Mouse (Mus musculus) mouse trophoblast stem cell (cell line): ENCODE results near the gene F2rl1.

Experiments used
- in situ Hi-C, 2 experiments: fragments of 300-500 bp; cut with MseI, MboI; formaldehyde crosslinking; loops; 2 replicates in 1 of 2; 3 replicates in 1 of 2; pipeline ENCODE4 v1.15.1; 2025

Gene F2rl1

DNA sequence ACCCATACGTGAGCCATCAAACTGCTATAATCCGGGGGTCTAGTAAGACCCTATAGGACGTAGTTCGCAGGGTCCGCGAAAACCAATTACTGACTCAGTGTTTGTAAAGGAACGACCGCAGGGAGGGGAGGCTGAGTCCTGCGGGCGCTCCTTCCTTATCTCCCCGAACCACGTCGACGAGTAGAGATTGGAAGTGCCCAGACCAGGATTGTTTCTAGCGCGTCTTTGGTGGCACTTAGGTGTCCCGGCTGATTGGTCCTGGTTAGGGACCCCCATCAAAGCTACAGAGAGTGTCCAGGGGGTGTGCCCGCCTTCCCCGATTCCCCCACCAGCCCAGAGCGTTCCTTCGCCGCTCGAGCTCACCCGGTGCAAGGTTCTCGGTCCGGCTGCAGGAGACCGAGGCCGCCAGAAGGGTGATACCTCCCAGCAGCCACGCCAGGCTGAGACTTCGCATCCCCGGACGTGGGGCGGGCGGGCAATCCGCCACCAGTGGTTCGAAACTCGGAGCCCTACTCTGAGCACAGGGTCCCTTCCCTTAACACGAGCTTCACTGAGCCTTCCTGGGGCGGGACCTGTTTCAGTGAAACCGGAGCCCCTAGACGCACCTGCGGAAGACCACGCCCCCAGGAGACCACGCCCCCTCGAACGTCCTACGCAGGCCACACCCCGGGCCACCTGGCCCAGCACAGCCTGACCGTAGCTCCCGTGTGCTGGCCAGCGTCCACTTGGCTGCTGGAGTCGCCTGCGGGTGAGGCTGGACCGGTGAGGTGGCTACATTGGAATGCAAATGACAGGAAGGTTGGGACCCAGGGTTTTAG lies at the start of gene F2rl1:
F2rl1 (minus strand) TSS at position 554 of the 818 bp plus-strand sequence.
- in situ Hi-C loops = no loop called here

GRCm38 (mm10) chr13:95570877-95571276 lies 45.9 kb upstream of the F2rl1 start:
- in situ Hi-C loops = no loop called here

DNA sequence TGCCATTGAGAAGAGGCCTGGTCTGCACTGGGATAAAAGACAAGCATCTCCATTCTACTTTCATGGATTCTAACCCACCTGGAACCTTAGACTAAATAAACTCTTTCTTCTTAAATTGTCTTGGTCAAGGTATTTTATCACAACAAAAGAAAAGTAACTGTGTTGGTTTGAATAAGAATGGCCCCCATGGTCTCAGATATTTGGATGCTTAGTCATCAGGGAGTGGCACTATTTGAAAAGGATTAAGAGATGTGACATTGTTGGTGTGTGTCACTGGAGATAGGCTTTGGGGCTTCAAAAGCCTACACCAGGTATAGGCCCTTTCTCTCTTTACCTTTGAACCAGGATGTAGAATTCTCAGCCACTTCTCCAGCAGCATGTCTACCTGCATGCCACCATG lies 44.3 kb upstream of the F2rl1 start:
- in situ Hi-C loops = loop anchor here (5.0 to 10.0 kb wide), 2 partner anchors 98 to 145 kb away; no protein-coding TSS in a partner anchor

GRCm38 (mm10) chr13:95568336-95568735 lies 43.3 kb upstream of the F2rl1 start:
- in situ Hi-C loops = loop anchor here (5.0 to 10.0 kb wide), 2 partner anchors 99 to 146 kb away; no protein-coding TSS in a partner anchor

DNA sequence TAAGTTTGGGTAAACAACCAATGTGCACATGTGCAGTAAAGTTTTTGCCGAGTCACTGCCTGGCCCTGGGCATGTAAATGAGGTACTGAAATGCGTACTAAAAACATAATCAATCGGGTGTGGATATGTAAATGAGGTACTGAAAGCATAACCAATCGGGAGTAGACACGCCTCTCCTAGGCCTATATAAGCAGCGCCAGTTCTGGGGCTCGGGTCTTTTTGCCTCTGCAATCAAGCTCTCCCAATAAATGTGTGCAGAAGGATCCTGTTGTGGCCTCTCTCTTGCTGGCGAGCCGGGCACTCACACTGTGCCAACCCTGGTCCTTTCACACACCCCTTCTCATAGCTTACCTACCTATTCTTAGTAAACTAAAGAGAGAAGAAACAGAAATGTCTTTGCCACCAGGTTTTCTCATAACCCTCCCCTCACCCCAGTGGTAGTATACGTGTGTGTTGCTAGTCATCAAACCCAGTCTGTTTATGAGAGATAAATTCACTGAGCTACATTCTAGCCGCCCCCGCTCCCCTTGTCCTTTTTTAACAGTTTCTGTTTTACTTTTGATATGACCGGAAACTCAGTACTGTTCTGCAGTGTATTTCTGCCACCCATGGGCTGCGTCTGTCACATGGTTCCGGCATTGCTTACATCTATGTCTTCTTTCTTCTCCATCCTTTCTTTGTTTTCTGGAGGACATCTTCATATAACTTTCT lies 42.0 kb upstream of the F2rl1 start:
- in situ Hi-C loops = loop anchor here (5.0 to 10.0 kb wide), 2 partner anchors 100 to 148 kb away; no protein-coding TSS in a partner anchor

DNA sequence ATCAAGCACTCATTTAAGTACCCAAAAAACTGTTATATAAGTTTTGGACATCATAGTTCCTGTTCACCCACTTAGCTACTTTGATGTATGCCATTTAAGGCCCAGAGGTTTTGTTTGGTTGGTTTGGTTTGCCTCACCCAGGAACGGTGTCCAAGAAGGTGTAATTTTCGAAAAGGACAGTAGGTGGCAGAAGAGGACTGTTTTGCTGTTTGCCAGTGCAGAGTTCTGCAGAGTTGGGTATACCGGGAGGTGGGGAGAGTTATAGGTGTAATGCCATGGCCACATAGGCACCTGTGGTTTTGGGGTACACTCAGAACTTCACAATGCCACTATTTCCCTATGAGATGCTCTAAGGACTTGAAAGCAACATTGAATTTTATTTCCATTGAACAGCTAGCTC lies 38.7 kb upstream of the F2rl1 start:
- in situ Hi-C loops = loop anchor here in 1 of 2 experiments (10.0 kb wide), 1 partner anchor 151 kb away; no protein-coding TSS in a partner anchor

DNA sequence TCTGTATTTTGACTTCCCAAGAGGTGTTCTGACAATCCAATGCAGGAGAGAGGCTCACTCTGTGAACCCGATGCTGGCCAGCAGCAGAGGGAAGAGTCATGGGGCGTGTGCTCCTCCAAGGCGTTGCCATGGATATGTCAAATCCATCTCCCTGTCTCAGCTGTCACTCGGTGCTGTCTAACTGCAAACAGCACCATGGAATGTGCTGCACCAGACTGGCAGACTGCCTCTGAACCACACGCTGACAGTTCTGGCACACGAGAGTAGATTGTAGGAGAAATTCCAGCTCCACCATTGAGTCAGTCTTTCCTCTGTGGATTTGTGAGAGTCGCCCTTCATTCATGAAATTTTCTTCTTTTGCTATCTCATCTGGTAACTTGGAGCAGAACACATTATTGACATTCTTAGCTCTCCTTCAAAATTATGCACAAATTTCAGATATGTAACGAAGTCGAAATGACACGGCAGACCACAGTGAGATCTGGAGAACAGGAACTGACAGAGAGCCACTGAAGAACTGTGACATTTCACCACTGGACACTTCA lies 38.1 kb upstream of the F2rl1 start:
- in situ Hi-C loops = loop anchor here in 1 of 2 experiments (10.0 kb wide), 1 partner anchor 152 kb away; no protein-coding TSS in a partner anchor

DNA sequence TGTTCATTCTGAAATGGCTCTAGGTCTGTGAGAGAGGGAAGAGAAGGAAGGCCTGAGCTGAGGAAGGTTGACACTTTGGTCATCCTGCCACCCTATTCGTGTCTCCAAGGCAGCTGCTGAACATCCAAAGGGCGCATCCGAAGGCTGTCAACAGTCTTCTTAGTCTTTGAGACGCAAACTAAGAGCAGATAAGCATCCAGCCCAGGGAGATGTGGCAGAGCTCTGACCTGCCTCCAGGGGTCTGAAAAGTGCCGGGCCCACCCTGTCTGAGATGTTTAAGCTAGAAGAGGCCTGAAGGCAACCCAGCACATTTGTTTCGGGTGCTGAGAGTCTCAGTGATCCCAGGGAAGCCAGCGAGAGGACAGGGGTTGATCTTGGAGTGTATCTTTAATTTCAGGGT lies 32.3 kb upstream of the F2rl1 start:
- in situ Hi-C loops = no loop called here

- in situ Hi-C loops = no loop called here
These were observed 29.0 kb upstream of the F2rl1 start for GRCm38 (mm10) chr13:95553885-95554492.

GRCm38 (mm10) chr13:95550636-95551370 lies 25.8 kb upstream of the F2rl1 start:
- in situ Hi-C loops = no loop called here

GRCm38 (mm10) chr13:95549421-95549820 lies 24.4 kb upstream of the F2rl1 start:
- in situ Hi-C loops = no loop called here

- in situ Hi-C loops = no loop called here
These were observed 23.8 kb upstream of the F2rl1 start for GRCm38 (mm10) chr13:95548856-95549255.

GRCm38 (mm10) chr13:95548291-95548789 lies 23.3 kb upstream of the F2rl1 start:
- in situ Hi-C loops = no loop called here

GRCm38 (mm10) chr13:95547090-95547611 lies 22.1 kb upstream of the F2rl1 start:
- in situ Hi-C loops = no loop called here

- in situ Hi-C loops = no loop called here
These were observed 21.2 kb upstream of the F2rl1 start for GRCm38 (mm10) chr13:95546251-95546650.

DNA sequence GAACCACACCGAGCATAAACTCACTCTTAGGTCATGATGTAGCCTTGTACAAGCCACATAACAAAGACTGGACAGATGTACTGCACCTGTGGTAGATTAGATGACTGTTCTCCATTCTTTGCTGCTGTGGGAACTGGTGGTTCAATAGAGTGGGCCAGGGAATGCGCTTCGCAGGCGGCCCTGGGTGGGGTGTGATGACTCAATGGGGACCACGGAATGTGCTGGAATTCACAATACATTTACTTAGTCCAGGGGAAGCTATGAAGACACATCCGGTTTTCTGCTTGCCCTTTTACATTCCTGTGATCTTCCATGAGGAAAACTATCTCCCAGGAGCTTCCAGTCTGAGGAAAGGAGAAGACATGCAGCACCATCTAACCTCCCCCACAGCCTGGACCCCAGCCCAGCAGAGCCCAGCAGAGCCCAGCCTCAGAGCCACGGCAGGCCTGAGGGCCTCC lies 20.7 kb upstream of the F2rl1 start:
- in situ Hi-C loops = no loop called here

DNA sequence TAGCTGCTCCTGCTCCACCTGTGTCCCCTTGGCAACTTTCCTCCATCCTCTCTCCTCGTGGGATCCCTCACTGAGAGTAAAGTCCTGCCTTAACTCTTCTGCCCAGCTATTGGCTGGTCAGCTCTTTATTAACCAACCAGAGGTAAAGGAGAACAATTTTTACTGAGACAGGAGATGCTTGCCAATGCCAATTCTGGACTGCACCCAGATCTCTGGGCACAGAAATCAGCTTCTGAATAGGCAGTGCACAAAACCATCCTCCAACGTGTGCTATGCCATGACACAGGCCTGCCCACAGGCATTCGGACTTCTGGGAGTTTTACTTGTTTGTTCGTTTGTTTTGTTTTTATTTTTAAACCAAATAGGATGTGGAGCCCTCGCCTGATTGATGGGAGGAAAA lies 13.0 kb upstream of the F2rl1 start:
- in situ Hi-C loops = no loop called here

DNA sequence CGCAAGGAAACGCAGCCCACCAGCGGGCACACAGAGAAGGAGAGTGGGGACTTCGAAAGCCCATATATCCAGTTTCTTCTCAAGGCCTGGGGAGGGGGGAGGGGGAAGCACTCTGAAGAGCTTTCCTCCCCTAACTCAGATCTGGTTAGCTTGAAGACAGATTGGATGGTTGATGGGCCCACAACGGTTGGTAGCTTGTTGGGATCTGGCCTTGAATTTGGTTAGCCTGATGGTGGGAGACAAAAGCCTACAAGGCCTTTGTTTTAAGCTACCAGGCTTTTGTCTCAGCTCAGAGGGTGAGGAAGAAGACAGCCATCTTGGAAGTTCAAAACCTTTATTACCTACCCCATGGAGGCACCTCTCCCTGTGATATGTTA lies 11.1 kb upstream of the F2rl1 start:
- in situ Hi-C loops = no loop called here

DNA sequence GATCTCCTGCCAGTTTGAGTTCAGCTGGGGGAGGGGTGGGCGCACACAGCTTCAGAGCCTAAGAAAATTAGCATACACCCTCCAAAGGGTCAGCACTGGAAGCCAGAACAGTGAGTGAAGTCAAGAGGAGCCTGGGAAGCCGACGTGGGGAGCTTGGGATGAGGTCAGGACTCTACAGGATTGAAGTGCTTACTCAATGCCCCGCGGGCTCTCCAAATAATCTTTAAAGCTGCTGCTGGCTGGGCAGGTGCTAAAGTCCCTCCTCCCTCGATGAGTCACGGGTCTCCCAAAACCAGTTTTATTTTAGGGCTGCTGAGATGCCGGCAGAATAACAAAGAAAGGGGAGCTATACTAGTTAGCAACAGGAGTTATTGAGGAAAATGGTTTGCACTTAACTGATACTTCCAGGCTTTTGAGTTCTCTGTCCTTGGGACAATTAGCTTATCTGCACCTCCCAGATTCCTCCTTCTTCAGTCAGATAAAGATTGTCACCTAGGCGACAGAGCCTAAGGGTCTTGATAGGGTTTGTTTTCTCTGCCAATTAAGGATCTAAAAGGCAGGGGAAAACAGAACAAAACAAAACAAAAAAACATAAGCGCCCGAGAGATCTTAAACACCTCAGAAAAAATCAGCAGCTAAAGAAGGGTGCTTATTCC lies 10.6 kb upstream of the F2rl1 start:
- in situ Hi-C loops = no loop called here

DNA sequence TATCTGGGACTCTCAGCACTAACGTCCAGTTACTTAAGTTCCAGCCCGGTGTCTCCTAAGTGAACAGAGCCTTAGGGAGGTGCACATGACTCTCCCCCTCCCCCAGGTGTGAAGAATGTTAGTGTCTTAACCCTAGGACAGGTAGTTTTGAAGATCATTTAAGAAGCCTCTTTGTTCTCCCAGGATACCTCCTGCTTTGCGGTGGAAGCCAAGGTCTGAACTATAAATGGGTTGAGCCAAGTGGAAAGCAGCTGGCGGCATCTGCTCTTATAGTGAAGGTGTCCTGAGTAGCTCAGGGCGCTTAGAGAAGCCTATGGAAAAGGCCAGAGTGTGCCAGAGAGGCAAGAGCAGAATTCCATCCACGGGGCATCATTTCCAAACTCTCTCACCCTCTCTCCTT lies 10.0 kb upstream of the F2rl1 start:
- in situ Hi-C loops = no loop called here
